Mouse (Mus musculus): ENCODE results near the gene Cyfip2. TPM values are rescaled to one million over a fixed set of nuclear protein-coding genes. Genes with fewer than 3 reads are reported as not detected.

Gene Cyfip2
- polyA plus RNA-seq (2012; rRNA removed; ENCODE audit: low replicate concordance), result 1.5 and 2.4 TPM in 2 replicates

DNA sequence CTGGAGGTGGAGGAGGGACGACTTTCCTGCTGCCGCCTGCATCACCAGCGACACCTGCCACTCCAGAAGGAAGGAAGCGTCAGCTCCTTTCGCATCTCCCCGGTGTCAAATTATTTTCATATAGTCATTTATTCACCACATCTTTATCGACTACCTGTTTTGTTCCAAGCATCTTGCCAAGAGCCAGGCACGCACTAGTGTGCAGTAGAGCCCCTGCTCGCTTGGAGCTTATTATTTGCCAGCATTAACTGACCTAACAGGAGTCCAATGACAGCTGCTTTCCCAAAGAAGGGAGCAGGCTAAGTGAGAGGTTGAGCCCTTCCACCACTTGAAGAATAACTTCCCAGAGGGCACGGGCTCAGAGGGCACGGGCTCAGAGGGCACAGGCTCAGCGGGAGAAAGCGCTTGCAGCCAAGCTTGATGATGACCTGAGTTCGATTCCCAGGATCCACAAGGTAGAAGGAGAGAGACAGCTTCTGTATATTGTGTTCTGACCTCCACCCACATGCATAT, at the start of gene Cyfip2:
Gene Cyfip2, minus strand, starts transcription at position 337 of the 513 bp plus-strand sequence.

DNA sequence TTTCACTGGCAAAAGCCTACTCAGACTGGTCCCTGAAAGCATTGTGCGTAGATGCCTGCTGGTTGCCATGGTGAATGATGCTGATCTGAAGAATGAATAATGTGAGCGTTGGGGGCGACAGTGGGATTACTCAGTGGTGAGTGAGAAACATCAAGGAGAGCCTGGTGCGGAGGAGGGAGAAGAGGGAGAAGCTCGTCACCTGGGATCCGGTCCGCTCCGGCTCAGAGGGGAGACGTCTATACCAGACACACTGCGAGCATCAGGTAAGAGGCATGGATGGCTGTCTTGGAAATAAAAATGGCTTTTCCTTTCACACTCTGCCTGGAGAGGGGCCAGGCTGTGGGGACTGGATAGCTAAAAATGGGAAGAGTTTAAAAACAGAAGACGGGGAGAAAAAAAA, 77.3 kb downstream of the Cyfip2 start, which contains the start of gene Fndc9:
Gene Fndc9, plus strand, starts transcription at position 198 of the 400 bp plus-strand sequence.

DNA sequence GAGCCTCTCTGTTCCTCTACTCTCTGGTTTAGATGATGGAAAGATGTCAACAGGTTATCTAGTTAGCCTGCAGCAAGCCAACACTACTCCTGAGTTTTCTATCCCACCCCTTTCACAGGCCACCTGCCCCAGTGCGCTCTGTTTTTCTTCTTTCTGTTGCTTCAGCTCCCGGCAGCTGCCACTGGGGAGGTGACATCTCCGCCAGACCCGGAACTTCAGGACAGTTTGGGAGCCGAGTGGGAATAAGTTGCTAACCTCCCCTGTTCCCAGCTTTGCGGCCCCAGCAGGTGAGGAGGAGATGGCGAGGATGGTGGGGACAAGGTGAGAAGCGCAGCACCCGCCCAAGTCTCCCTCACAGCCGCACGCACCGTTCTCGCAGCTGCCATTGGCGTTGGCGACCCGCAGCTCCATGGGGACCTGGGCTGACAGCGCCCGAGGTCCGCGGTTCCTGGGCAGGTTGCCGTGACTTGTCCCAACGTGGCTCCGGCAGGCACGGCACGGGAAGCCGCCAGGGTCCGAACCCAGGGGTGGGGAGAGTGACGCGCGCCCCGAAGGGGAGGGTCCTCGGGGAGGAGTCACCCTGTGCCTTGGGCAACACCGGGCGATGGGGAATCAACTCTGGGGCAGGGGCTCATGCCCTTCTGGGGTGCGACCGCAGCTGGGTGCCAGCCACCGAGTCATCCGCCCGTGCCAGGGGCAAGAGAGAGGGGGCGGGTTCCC, 146.6 kb downstream of the Cyfip2 start, which contains the start of gene Nipal4:
Gene Nipal4, minus strand, starts transcription at position 643 of the 720 bp plus-strand sequence.

Other genes with a start within 250 kb of the Cyfip2 start
- gene Nipal4, start 146.4 kb downstream of the Cyfip2 start, polyA plus RNA-seq (2012; rRNA removed; ENCODE audit: low replicate concordance), result 0.14 and 0.98 TPM in 2 replicates
- not detected in 2 replicates for gene Fndc9, start 77.3 kb downstream of the Cyfip2 start, polyA plus RNA-seq (2012; rRNA removed; ENCODE audit: low replicate concordance)
- gene Itk, start 76.7 kb upstream of the Cyfip2 start, polyA plus RNA-seq (2012; rRNA removed; ENCODE audit: low replicate concordance), result 0.25 and 0.52 TPM in 2 replicates
- gene Fam71b, start 83.7 kb upstream of the Cyfip2 start, polyA plus RNA-seq (2012; rRNA removed; ENCODE audit: low replicate concordance), result 0.04 and 0.13 TPM in 2 replicates
- gene Med7, start 124.1 kb upstream of the Cyfip2 start, polyA plus RNA-seq (2012; rRNA removed; ENCODE audit: low replicate concordance), result 14.4 and 15.5 TPM in 2 replicates
- gene Havcr2, start 142.1 kb upstream of the Cyfip2 start, polyA plus RNA-seq (2012; rRNA removed; ENCODE audit: low replicate concordance), result 0.13 and 0.21 TPM in 2 replicates
- gene Gm12169, start 211.4 kb upstream of the Cyfip2 start, polyA plus RNA-seq (2012; rRNA removed; ENCODE audit: low replicate concordance), result not detected in 2 replicates

Data from duodenum, adult 2 months (tissue).